Mouse (Mus musculus): ENCODE results near the gene Plppr2.
A peak's percentile ranks its signal among the peaks of the same experiment; 100 is the strongest.

The Plppr2 gene

GRCm38 (mm10) chr9:21932445-21933137 is 4.2 kb upstream of the Plppr2 start:
- no peak for DNase-seq (ENCODE audit: low read depth)

- no peak for DNase-seq (ENCODE audit: low read depth)
Observed at GRCm38 (mm10) chr9:21934021-21934420, 2.8 kb upstream of the Plppr2 start.

- DNase-seq (ENCODE audit: low read depth): no peak
Observed at GRCm38 (mm10) chr9:21935466-21936131, 1.2 kb upstream of the Plppr2 start.

- DNase-seq (ENCODE audit: low read depth): no peak
Observed at GRCm38 (mm10) chr9:21937711-21938175, 910 bp downstream of the Plppr2 start.

GRCm38 (mm10) chr9:21938234-21938855 is 1.5 kb downstream of the Plppr2 start:
- DNase-seq (ENCODE audit: low read depth): no peak

GRCm38 (mm10) chr9:21943046-21943445 is 6.2 kb downstream of the Plppr2 start:
- no peak for DNase-seq (ENCODE audit: low read depth)

- no peak for DNase-seq (ENCODE audit: low read depth)
Observed at GRCm38 (mm10) chr9:21943638-21944037, 6.8 kb downstream of the Plppr2 start.

GRCm38 (mm10) chr9:21944267-21944666 is 7.4 kb downstream of the Plppr2 start:
- no peak for DNase-seq (ENCODE audit: low read depth)

- DNase-seq (ENCODE audit: low read depth): no peak
Observed at GRCm38 (mm10) chr9:21947540-21948130, 10.8 kb downstream of the Plppr2 start.

GRCm38 (mm10) chr9:21948146-21948545 is 11.3 kb downstream of the Plppr2 start:
- no peak for DNase-seq (ENCODE audit: low read depth)

GRCm38 (mm10) chr9:21948790-21949189 is 12.0 kb downstream of the Plppr2 start:
- no peak for DNase-seq (ENCODE audit: low read depth)

- peak; percentile 75 for DNase-seq (ENCODE audit: low read depth)
Observed at GRCm38 (mm10) chr9:21950322-21950721, 13.5 kb downstream of the Plppr2 start.

- peak; percentile 51 for DNase-seq (ENCODE audit: low read depth)
Observed at GRCm38 (mm10) chr9:21951977-21952376, 15.1 kb downstream of the Plppr2 start.

- peak; percentile 23 for DNase-seq (ENCODE audit: low read depth)
Observed at GRCm38 (mm10) chr9:21953600-21953999, 16.8 kb downstream of the Plppr2 start.

GRCm38 (mm10) chr9:21954635-21955034 is 17.8 kb downstream of the Plppr2 start:
- DNase-seq (ENCODE audit: low read depth): no peak

- DNase-seq (ENCODE audit: low read depth): no peak
Observed at GRCm38 (mm10) chr9:21955225-21955569, 18.4 kb downstream of the Plppr2 start.

GRCm38 (mm10) chr9:21955570-21956281 is 18.9 kb downstream of the Plppr2 start, which contains the start of gene Swsap1:
Gene Swsap1, plus strand, starts transcription at chr9:21955755.
- peak; percentile 99 for DNase-seq (ENCODE audit: low read depth)

- no peak for DNase-seq (ENCODE audit: low read depth)
Observed at GRCm38 (mm10) chr9:21958372-21958771, 21.5 kb downstream of the Plppr2 start.

GRCm38 (mm10) chr9:21959244-21959643 is 22.4 kb downstream of the Plppr2 start:
- no peak for DNase-seq (ENCODE audit: low read depth)

- DNase-seq (ENCODE audit: low read depth): no peak
Observed at GRCm38 (mm10) chr9:21960135-21960534, 23.3 kb downstream of the Plppr2 start.

GRCm38 (mm10) chr9:21960558-21961208 is 23.9 kb downstream of the Plppr2 start:
- DNase-seq (ENCODE audit: low read depth): no peak
